Mouse (Mus musculus) testis, adult 2 months (tissue): ENCODE measurements around the gene Slc22a8. TPM values are rescaled to one million over a fixed set of nuclear protein-coding genes. Genes with fewer than 3 reads are reported as not detected.

ENCODE experiments used
- H3K27ac ChIP-seq: fragments of 200-500 bp; 2 replicates; pipeline ENCODE4 v1.5.1; 2012; ENCODE audit warnings: low read depth, low read length; ENCODE audit not compliant: control insufficient read depth, insufficient read depth
- H3K27me3 ChIP-seq: fragments of 200-500 bp; 2 replicates; pipeline ENCODE4 v1.6.1; 2012; ENCODE audit warnings: mild to moderate bottlenecking, low read length, moderate library complexity; ENCODE audit not compliant: control insufficient read depth, insufficient read depth
- H3K36me3 ChIP-seq: fragments of 200-500 bp; 2 replicates; pipeline ENCODE4 v1.6.1; 2012; ENCODE audit warnings: mild to moderate bottlenecking, low read length; ENCODE audit not compliant: control insufficient read depth, insufficient read depth
- H3K4me1 ChIP-seq: fragments of 200-500 bp; 2 replicates; pipeline ENCODE4 v1.6.1; 2012; ENCODE audit warnings: low read length; ENCODE audit not compliant: control insufficient read depth, insufficient read depth
- H3K4me3 ChIP-seq: fragments of 200-500 bp; 2 replicates; pipeline ENCODE4 v1.5.1; 2012; ENCODE audit warnings: low read depth, mild to moderate bottlenecking, low read length, moderate library complexity, mixed read lengths; ENCODE audit not compliant: control insufficient read depth
- CTCF ChIP-seq: fragments of 200-500 bp; IDR thresholded peaks from 2 replicates; pipeline ENCODE4 v1.5.1; 2012; ENCODE audit warnings: low read depth, mild to moderate bottlenecking, inconsistent platforms, low read length, moderate library complexity; ENCODE audit not compliant: control insufficient read depth, insufficient read depth, insufficient replicate concordance
- POLR2A ChIP-seq: fragments of 200-500 bp; IDR thresholded peaks from 2 replicates; pipeline ENCODE4 v1.6.1; 2012; ENCODE audit warnings: low read depth, mild to moderate bottlenecking, inconsistent platforms, low read length, moderate library complexity; ENCODE audit not compliant: control insufficient read depth
- polyA plus RNA-seq: library from polyadenylated mRNA; depleted of rRNA; stranded (reverse); fragments of >200 nt; gene quantifications from 2 replicates; pipeline ENCODE4 v1.2.3, GENCODE M21; 2012

Gene Slc22a8
- polyA plus RNA-seq, 1 experiment = 0.05 TPM

DNA sequence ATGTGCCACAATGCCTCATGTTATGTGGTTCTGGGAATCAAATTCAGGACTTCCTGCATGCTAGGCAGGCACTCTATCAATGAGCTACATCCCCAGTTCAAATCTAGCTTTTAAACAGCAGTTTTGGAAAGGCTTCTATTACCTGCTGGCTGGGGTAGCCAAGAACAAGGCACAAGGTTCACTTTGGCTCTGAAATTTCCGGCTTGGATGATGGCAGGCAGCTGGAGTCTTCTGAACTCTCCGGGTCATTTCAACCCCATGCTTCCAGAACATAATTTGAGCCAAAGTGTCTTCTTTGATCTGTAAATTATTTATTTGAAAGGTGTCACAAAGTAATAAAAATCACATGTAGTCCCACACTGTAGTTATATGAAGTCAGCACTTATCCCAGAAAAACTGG lies 22.1 kb downstream of the Slc22a8 start:
- H3K27ac ChIP-seq = no peak overlapping the region
- H3K4me3 ChIP-seq = no peak overlapping the region
- H3K36me3 ChIP-seq = no peaks in the 10 kb centered on the region
- no peaks in the 10 kb centered on the region for H3K4me1 ChIP-seq
- no peaks in the 10 kb centered on the region for H3K27me3 ChIP-seq
- TF ChIP-seq CTCF (no peak), POLR2A (no peak)

DNA sequence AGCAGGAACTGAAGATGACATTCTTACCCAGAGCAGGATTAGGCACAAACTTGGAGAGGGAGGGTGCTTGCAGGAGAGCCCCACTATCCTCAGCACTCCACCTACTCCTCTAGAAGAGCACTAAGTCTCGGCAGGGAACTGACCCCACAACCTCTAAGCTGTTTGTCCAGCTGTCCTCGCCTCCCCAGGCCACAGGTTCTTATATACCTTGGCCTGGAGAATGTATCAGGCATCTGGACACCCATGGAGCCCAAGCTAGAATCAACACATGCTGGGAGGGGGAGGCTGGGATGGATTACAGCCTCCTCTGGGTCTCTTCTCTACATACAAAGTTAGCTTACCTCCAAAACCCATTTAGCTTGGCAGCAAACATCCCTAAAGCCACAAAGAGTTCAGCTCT lies 23.3 kb downstream of the Slc22a8 start:
- Histone ChIP-seq H3K27me3 (no peaks in the 10 kb centered on the region), H3K4me1 (no peaks in the 10 kb centered on the region), H3K4me3 (no peak overlapping the region), H3K36me3 (no peaks in the 10 kb centered on the region), H3K27ac (no peak overlapping the region)
- TF ChIP-seq POLR2A (no peak), CTCF (no peak)

DNA sequence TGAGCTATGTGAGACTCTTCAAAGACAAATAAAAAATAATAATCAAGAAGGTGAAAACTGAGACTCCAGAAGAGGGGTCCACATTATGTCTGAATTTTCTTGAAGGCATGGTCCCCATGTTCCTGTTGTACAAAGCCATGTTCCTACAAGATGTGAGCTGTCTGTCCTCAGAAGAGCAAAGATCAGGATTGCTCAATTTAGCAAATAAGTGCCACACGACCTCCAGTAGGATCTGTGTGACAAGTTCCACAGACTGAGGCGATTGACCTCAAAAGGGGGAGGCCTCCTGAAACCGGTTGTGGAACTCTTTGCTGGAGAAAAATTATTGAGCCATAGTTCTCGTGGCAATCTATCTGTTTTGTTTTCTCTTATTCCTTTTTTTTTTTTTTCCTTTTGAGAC lies 25.3 kb downstream of the Slc22a8 start:
- TF ChIP-seq POLR2A = no peak
- no peak for TF ChIP-seq CTCF
- H3K27ac ChIP-seq = no peak overlapping the region
- H3K4me1 ChIP-seq = no peaks in the 10 kb centered on the region
- H3K4me3 ChIP-seq = no peak overlapping the region
- no peaks in the 10 kb centered on the region for H3K36me3 ChIP-seq
- no peaks in the 10 kb centered on the region for H3K27me3 ChIP-seq

DNA sequence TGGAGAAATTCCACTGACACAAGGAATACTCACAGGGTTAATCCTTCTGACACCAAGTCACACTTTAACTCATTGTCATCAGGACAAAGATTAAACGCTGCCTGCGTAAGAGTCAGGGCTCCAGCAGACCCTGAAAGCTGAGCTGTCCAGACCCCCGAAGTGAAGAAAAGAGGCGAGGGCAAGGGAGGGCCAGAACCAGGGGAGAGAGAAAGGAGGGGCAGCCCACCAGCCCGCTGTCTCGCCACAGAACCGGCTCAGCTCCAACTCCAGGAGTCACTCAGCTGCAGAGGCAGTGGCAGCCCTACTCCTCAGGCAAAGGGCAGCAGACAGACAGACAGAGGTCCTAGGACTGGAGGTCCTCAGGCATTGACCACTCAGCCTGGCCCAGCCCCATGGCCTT lies 26.9 kb downstream of the Slc22a8 start, which contains the start of gene Slc22a6:
Gene Slc22a6, plus strand, starts transcription at position 136 of the 400 bp plus-strand sequence.
- Histone ChIP-seq H3K36me3 (no peaks in the 10 kb centered on the region), H3K4me1 (no peaks in the 10 kb centered on the region), H3K27me3 (no peaks in the 10 kb centered on the region), H3K4me3 (no peak within 1 kb of the TSS), H3K27ac (no peak within 1 kb of the TSS)
- TF ChIP-seq POLR2A (no peak), CTCF (no peak)

DNA sequence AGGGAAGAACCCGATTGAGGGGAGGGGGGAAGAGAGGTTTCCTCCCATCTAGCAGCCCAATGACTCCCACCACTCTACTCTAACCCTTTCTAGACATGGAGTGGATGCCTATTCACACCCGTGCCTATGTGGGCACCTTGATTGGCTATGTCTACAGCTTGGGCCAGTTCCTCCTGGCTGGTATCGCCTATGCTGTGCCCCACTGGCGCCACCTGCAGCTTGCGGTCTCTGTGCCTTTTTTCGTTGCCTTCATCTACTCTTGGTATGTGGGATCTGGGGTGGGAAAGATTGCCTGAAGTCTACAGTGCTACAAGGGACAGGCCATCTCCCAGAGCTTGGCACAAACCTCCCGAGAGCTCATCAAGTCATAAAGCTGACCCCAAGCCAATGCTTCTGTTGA lies 30.0 kb downstream of the Slc22a8 start:
- H3K4me1 ChIP-seq = no peaks in the 10 kb centered on the region
- H3K4me3 ChIP-seq = no peak overlapping the region
- no peak overlapping the region for H3K27ac ChIP-seq
- no peaks in the 10 kb centered on the region for H3K27me3 ChIP-seq
- no peaks in the 10 kb centered on the region for H3K36me3 ChIP-seq
- TF ChIP-seq CTCF (no peak), POLR2A (no peak)

DNA sequence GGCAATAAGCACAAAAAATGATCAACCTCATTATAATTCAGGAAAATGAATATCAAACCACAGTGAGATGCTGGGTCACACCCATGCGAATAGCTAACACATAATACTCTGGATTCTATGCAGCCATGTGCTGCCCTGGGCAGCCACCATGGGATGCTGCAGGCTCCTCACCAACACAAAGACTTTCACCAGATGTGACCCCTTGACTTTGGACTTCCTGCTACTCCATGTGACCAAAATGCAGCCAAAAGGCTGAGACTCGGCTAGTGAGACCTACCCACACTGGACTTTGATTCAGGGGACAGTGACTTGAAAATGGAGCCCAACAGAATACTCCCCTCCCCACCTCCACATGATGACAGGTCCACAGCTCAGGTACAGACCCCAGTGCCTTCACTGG lies 39.2 kb downstream of the Slc22a8 start:
- Histone ChIP-seq H3K4me1 (no peaks in the 10 kb centered on the region), H3K36me3 (no peaks in the 10 kb centered on the region), H3K27ac (no peak overlapping the region), H3K27me3 (no peaks in the 10 kb centered on the region), H3K4me3 (no peak overlapping the region)
- TF ChIP-seq CTCF (no peak), POLR2A (no peak)

DNA sequence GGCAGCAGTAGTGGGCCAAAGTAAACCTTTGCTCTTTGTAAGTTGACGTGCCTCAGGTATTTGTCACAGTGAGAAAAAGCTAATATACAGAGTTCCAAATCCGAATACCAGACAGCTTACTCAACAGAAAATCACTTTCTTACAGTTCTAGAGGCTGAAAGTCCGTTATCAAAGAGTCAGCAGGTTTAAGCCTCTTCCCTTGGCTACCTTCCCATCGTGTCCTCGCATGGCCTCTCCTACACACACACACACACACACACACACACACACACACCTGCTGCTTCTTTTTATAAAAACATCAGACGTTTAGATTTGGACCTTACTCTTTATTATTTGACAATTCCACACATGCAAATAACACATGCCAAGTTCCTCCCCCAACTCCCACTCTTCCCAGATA lies 39.8 kb downstream of the Slc22a8 start:
- H3K27me3 ChIP-seq = no peaks in the 10 kb centered on the region
- H3K4me1 ChIP-seq = no peaks in the 10 kb centered on the region
- no peak for TF ChIP-seq POLR2A
- TF ChIP-seq CTCF = no peak
- no peak overlapping the region for H3K27ac ChIP-seq
- no peak overlapping the region for H3K4me3 ChIP-seq
- H3K36me3 ChIP-seq = no peaks in the 10 kb centered on the region

DNA sequence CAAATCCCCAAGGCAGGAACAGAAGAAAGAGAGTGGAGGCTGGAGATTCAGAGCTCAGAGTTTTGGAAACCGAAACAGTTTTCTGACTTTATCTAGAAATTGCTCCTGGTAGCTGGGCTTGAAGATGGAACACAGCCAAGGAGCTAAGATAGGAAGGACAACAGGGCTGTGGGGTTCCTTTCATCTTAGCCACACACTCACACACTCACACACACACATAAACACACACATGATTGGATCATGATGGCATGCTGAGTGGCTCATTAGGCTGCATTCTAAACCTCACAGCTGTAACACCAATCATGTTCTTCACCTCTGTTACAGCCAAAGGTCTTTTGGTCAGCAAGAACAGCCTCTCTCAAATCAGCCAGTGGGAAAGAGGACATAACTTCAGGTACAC lies 41.0 kb downstream of the Slc22a8 start:
- Histone ChIP-seq H3K27me3 (no peaks in the 10 kb centered on the region), H3K4me1 (no peaks in the 10 kb centered on the region), H3K4me3 (no peak overlapping the region), H3K36me3 (no peaks in the 10 kb centered on the region), H3K27ac (no peak overlapping the region)
- TF ChIP-seq CTCF (no peak), POLR2A (no peak)
